30 mouse cellular contexts compared by ENCODE assay signal in genomic region chr13:119326877-119327625, GRCm38 (mm10).
DNase-seq lines count a peak whose midpoint lies in the region; ATAC-seq and TF ChIP-seq lines count a peak whose summit lies in the region.
"Had no signal": no experiment of that assay in that cellular context is flagged by ENCODE, and none has a peak within 500 bp of the region (broad histone marks: within the 10 kb centered on the region; RNA-seq: fewer than 3 reads in every experiment).

No protein-coding gene starts in this region.

- no peaks in the 10 kb centered on the region for H3K9me3 ChIP-seq in embryonic facial prominence, embryonic 11.5 days (replicated peaks; ENCODE audit: control insufficient read depth, low read length)
- H3K9me3 ChIP-seq in embryonic facial prominence, embryonic 10.5 days: no peaks in the 10 kb centered on the region
- no peaks in the 10 kb centered on the region for H3K9me3 ChIP-seq in forebrain, embryonic 16.5 days (ENCODE audit: control insufficient read depth, low read length)
- H3K9me3 ChIP-seq: embryonic facial prominence, embryonic 12.5 days; G1E; heart, embryonic 12.5 days; limb, embryonic 12.5 days; liver, embryonic 13.5 days; midbrain, embryonic 13.5 days; neural tube, embryonic 15.5 days; stomach, embryonic 15.5 days had no signal

- H3K9ac ChIP-seq in embryonic facial prominence, embryonic 11.5 days (replicated peaks; ENCODE audit: low read length): no peak overlapping the region
- H3K9ac ChIP-seq in forebrain, embryonic 16.5 days (replicated peaks; ENCODE audit: low read depth, low read length): no peak overlapping the region
- H3K9ac ChIP-seq: embryonic facial prominence, embryonic 12.5 days; heart, embryonic 12.5 days; hindbrain, embryonic 14.5 days; limb, embryonic 12.5 days; liver, embryonic 13.5 days; lung, embryonic 14.5 days; midbrain, embryonic 13.5 days; neural tube, embryonic 15.5 days; stomach, embryonic 15.5 days had no signal

- no peak for ATAC-seq in embryonic facial prominence, embryonic 11.5 days (replicated peaks; ENCODE audit: insufficient number of reproducible peaks, low FRiP score, low TSS enrichment, low read depth)
- ATAC-seq in common myeloid progenitor, adult 5-6 weeks (replicated peaks; ENCODE audit: low read depth, poor library complexity, severe bottlenecking): peak; percentile 85
- peak; percentile 91 for ATAC-seq in megakaryocyte progenitor cell, adult 5-6 weeks (replicated peaks; ENCODE audit: poor library complexity)
- no peak for ATAC-seq in forebrain, embryonic 16.5 days
- ATAC-seq: forebrain, embryonic 14.5 days; intestine, postnatal 0 days; midbrain, embryonic 13.5 days had no signal

- TF ChIP-seq POLR2A in cerebellum, adult 2 months (IDR thresholded peaks at IDR 0.05; ENCODE audit: borderline replicate concordance, insufficient read depth, low read length): no peak

- DNase-seq in embryonic facial prominence, embryonic 11.5 days (ENCODE audit: low spot score): peak; percentile 23
- DNase-seq in embryonic facial prominence, embryonic 10.5 days (ENCODE audit: low spot score): no peak
- DNase-seq in lung, postnatal 14 days: peak; percentile 17
- no peak for DNase-seq in cerebellum, adult 2 months
- DNase-seq: adrenal gland, postnatal 14 days; cerebellum, adult 11-12 months; cerebellum, postnatal 14 days; gastrocnemius, postnatal 25 days; heart, adult 18-20 months; heart, postnatal 4 days; kidney, adult 9 months; kidney, postnatal 10 days; liver, embryonic 13.5 days; lung, embryonic 14.5 days; right cerebral cortex, postnatal 25 days; thymus, postnatal 14 days had no signal

- no peak overlapping the region for H3K4me3 ChIP-seq in embryonic facial prominence, embryonic 11.5 days (ENCODE audit: low read depth, low read length)
- H3K4me3 ChIP-seq in embryonic facial prominence, embryonic 10.5 days: no peak overlapping the region
- H3K4me3 ChIP-seq in forebrain, embryonic 16.5 days (replicated peaks; ENCODE audit: low read length): no peak overlapping the region
- no peak overlapping the region for H3K4me3 ChIP-seq in cerebellum, adult 2 months (replicated peaks; ENCODE audit: insufficient read depth, low read depth, low read length)
- H3K4me3 ChIP-seq: embryonic facial prominence, embryonic 12.5 days; heart, embryonic 12.5 days; left cerebral cortex, adult 2 months; limb, embryonic 12.5 days; liver, embryonic 13.5 days; midbrain, embryonic 13.5 days; neural tube, embryonic 15.5 days; stomach, embryonic 15.5 days had no signal

- H3K27me3 ChIP-seq in embryonic facial prominence, embryonic 11.5 days (ENCODE audit: control insufficient read depth, insufficient read depth, low read length): no peaks in the 10 kb centered on the region
- no peaks in the 10 kb centered on the region for H3K27me3 ChIP-seq in embryonic facial prominence, embryonic 10.5 days (replicated peaks; ENCODE audit: low read depth, poor library complexity, severe bottlenecking)
- H3K27me3 ChIP-seq in forebrain, embryonic 16.5 days (replicated peaks; ENCODE audit: control insufficient read depth, insufficient read depth, low read length): no peaks in the 10 kb centered on the region
- H3K27me3 ChIP-seq in cerebellum, adult 2 months (ENCODE audit: control insufficient read depth, insufficient read depth, low read length): no peaks in the 10 kb centered on the region
- H3K27me3 ChIP-seq: embryonic facial prominence, embryonic 12.5 days; heart, embryonic 12.5 days; limb, embryonic 12.5 days; liver, embryonic 13.5 days; midbrain, embryonic 13.5 days; neural tube, embryonic 15.5 days; stomach, embryonic 15.5 days had no signal

- TF ChIP-seq CTCF in cerebellum, adult 2 months (IDR thresholded peaks at IDR 0.05; ENCODE audit: borderline replicate concordance, insufficient read depth, low read depth, low read length): no peak

- H3K36me3 ChIP-seq in embryonic facial prominence, embryonic 11.5 days (replicated peaks; ENCODE audit: control insufficient read depth, insufficient read depth, low read depth, low read length): no peaks in the 10 kb centered on the region
- H3K36me3 ChIP-seq in embryonic facial prominence, embryonic 10.5 days (replicated peaks): no peaks in the 10 kb centered on the region
- H3K36me3 ChIP-seq in forebrain, embryonic 16.5 days (ENCODE audit: control insufficient read depth, insufficient read depth): no peaks in the 10 kb centered on the region
- H3K36me3 ChIP-seq: embryonic facial prominence, embryonic 12.5 days; G1E; heart, embryonic 12.5 days; limb, embryonic 12.5 days; liver, embryonic 13.5 days; midbrain, embryonic 13.5 days; neural tube, embryonic 15.5 days; stomach, embryonic 15.5 days had no signal

- no peak overlapping the region for H3K27ac ChIP-seq in embryonic facial prominence, embryonic 11.5 days (replicated peaks; ENCODE audit: low read depth, low read length)
- H3K27ac ChIP-seq in embryonic facial prominence, embryonic 10.5 days (replicated peaks): no peak overlapping the region
- no peak overlapping the region for H3K27ac ChIP-seq in forebrain, embryonic 16.5 days (ENCODE audit: low read length)
- H3K27ac ChIP-seq in cerebellum, adult 2 months (ENCODE audit: insufficient read depth, low read length): no peak overlapping the region
- H3K27ac ChIP-seq: embryonic facial prominence, embryonic 12.5 days; hindbrain, embryonic 14.5 days; left cerebral cortex, adult 2 months; limb, embryonic 12.5 days; liver, embryonic 13.5 days; midbrain, embryonic 13.5 days; neural tube, embryonic 15.5 days; stomach, embryonic 15.5 days had no signal

- WGBS in embryonic facial prominence, embryonic 11.5 days: 69% methylated on average over 5 of the region's 5 CpGs
- WGBS in embryonic facial prominence, embryonic 10.5 days: 70% methylated on average over 5 of the region's 5 CpGs
- 82% methylated on average over 5 of the region's 5 CpGs for WGBS in forebrain, embryonic 16.5 days
- 78% methylated on average over 5 of the region's 5 CpGs for WGBS in cerebellum, adult 2 months

- H3K4me1 ChIP-seq in embryonic facial prominence, embryonic 11.5 days (ENCODE audit: control insufficient read depth, insufficient read depth, low read length): no peaks in the 10 kb centered on the region
- H3K4me1 ChIP-seq in embryonic facial prominence, embryonic 10.5 days: no peaks in the 10 kb centered on the region
- no peaks in the 10 kb centered on the region for H3K4me1 ChIP-seq in forebrain, embryonic 16.5 days (replicated peaks; ENCODE audit: control insufficient read depth, insufficient read depth, low read length)
- H3K4me1 ChIP-seq in cerebellum, adult 2 months (ENCODE audit: control insufficient read depth, insufficient read depth, low read length): no peaks in the 10 kb centered on the region
- H3K4me1 ChIP-seq: embryonic facial prominence, embryonic 12.5 days; heart, embryonic 12.5 days; limb, embryonic 12.5 days; liver, embryonic 13.5 days; midbrain, embryonic 13.5 days; neural tube, embryonic 15.5 days; stomach, embryonic 15.5 days had no signal

- no peak overlapping the region for H3K4me2 ChIP-seq in embryonic facial prominence, embryonic 11.5 days (ENCODE audit: low read depth, low read length)
- H3K4me2 ChIP-seq in forebrain, embryonic 16.5 days (ENCODE audit: low read length): no peak overlapping the region
- H3K4me2 ChIP-seq: embryonic facial prominence, embryonic 12.5 days; heart, embryonic 12.5 days; hindbrain, embryonic 14.5 days; limb, embryonic 12.5 days; liver, embryonic 13.5 days; lung, embryonic 14.5 days; midbrain, embryonic 13.5 days; neural tube, embryonic 15.5 days; stomach, embryonic 15.5 days had no signal

Comparison
In these comparisons a context has a peak if more than half of its experiments do, and no peak if none do; other contexts are left out.
1. DNase-seq: peak in embryonic facial prominence, embryonic 11.5 days (single experiment) and lung, postnatal 14 days (single experiment); none in embryonic facial prominence, embryonic 10.5 days (single experiment) and cerebellum, adult 2 months (0 of 2).
2. ATAC-seq: peak in common myeloid progenitor, adult 5-6 weeks (single experiment) and megakaryocyte progenitor cell, adult 5-6 weeks (single experiment); none in embryonic facial prominence, embryonic 11.5 days (single experiment) and forebrain, embryonic 16.5 days (single experiment).